Mouse (Mus musculus) small intestine, adult 2 months (tissue): ENCODE data around the gene Sbk1.

Experiments
- CTCF ChIP-seq: fragments of 200-500 bp; IDR thresholded peaks from 2 replicates; pipeline ENCODE4 v1.5.1; 2012; ENCODE audit warnings: low read depth, mild to moderate bottlenecking, control low read depth, inconsistent platforms, low read length, moderate library complexity, mixed read lengths; ENCODE audit not compliant: insufficient replicate concordance, insufficient read length; ENCODE audit errors: extremely low read depth
- POLR2A ChIP-seq: fragments of 200-500 bp; IDR thresholded peaks from 2 replicates; pipeline ENCODE4 v1.6.1; 2012; ENCODE audit warnings: low read depth, mild to moderate bottlenecking, control low read depth, inconsistent platforms, low read length, moderate library complexity

- TF ChIP-seq CTCF (no peak), POLR2A (no peak)
Observed at GRCm38 (mm10) chr7:126274137-126274536, 1.7 kb downstream of the Sbk1 start.
